Mouse (Mus musculus): ENCODE measurements around the gene Ier2. TPM values are rescaled to one million over a fixed set of nuclear protein-coding genes. Genes with fewer than 3 reads are reported as not detected.

Ier2 gene
- polyA plus RNA-seq, 1 experiment from 2014 or later = 89.9 TPM

DNA sequence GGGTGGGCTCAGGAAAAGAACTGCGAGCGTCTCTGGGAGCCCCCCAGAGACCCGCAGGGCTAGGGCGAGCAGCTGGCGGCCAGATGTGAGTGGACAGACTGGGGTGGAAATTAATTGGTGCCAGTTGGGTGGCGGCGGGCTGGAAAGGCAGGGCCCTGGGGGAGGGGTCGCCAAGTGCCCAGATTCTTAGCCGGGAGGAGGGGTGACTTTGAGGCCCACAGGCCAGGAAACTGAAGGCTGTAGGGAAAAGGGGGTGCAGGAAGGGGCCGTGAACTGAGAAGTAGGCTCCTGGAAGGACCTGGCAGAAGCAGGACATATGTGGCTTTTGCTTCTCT lies 6.5 kb downstream of the Ier2 start:
- Histone ChIP-seq H3K4me1 (replicated peaks) (peaks cover 73% of the 10 kb centered on the region), H3K27ac (peak overlapping the region; percentile 93), H3K4me3 (peak overlapping the region; percentile 55), H3K36me3 (no peaks in the 10 kb centered on the region), H3K27me3 (ENCODE audit: insufficient read depth, poor library complexity, severe bottlenecking) (no peaks in the 10 kb centered on the region), H3K9me3 (no peaks in the 10 kb centered on the region)
- DNase-seq (ENCODE audit: low spot score) = peak; percentile 85
- under 1% methylated on average over 10 of the region's 10 CpGs for WGBS

DNA sequence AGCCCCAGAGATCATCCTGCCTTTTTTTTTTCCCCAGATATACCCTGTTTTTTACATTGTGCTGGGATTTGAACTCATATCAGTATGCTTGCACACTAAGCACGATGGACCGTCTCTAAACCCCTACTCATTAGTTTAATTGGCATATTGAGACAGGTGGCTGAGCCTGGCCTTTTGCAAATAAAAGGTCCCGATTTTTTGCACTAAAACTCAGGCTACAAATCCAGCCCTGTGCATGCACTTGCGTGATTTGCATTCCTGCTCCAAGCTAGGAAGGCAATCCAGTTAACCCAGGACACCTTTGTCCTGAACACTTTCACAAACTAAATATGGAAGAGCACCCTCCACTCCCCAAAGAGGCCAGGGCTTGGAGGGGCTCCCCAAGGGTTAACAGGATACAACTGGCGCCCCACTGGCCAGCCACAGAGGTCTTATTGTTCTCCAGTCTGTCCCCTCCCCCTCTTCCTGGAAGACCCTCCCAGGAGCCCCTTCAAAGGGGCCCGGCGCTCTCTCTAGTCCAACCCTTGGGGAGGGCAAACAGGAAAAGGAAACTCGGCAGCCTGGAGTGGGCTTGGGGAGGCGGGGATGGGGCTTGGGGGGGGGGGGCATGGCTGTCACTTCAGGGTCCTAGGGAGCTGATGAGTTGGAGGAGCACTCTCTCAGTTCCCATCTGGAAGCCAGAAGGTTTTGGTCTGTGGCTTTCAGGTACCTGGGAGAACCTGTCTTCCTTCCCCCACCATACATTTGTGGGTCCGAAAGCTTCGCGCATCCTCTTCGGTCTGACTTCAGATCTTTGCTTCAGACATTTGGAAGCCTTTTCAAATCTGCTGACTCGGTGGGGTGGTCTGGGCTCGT lies 7.1 kb downstream of the Ier2 start:
- WGBS = 2% methylated on average over 15 of the region's 15 CpGs
- Histone ChIP-seq H3K4me1 (replicated peaks) (peaks cover 73% of the 10 kb centered on the region), H3K9me3 (no peaks in the 10 kb centered on the region), H3K36me3 (no peaks in the 10 kb centered on the region), H3K27ac (peak overlapping the region; percentile 93), H3K4me3 (peak overlapping the region; percentile 55), H3K27me3 (ENCODE audit: insufficient read depth, poor library complexity, severe bottlenecking) (no peaks in the 10 kb centered on the region)
- DNase-seq (ENCODE audit: low spot score) = peak; percentile 86

DNA sequence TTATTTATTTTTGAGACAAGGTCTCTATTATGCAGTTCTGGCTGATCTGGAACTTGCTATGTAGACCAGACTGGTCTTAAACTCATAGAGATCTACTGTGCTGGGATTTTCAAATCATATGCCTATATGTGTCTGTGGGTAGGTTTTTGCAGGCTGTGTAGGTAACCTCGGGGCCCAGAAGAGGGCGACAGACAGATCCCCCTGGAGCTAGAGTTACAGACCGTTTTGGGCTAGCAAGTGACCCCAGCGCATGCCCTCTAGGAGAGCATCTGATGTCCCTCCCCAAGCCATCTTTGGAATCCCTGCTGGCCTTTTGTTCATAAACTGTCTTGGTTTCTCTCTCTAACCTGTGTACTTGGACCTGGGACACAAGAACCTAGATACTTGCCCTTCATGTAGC lies 8.1 kb downstream of the Ier2 start:
- Histone ChIP-seq H3K9me3 (no peaks in the 10 kb centered on the region), H3K36me3 (no peaks in the 10 kb centered on the region), H3K27me3 (ENCODE audit: insufficient read depth, poor library complexity, severe bottlenecking) (no peaks in the 10 kb centered on the region), H3K4me3 (0 out of 2 replicates have a peak overlapping the region, but pooled peaks have one; percentile 55), H3K4me1 (replicated peaks) (peaks cover 73% of the 10 kb centered on the region), H3K27ac (peak overlapping the region; percentile 93)
- peak; percentile 32 for DNase-seq (ENCODE audit: low spot score)
- 42% methylated on average over 4 of the region's 4 CpGs for WGBS

DNA sequence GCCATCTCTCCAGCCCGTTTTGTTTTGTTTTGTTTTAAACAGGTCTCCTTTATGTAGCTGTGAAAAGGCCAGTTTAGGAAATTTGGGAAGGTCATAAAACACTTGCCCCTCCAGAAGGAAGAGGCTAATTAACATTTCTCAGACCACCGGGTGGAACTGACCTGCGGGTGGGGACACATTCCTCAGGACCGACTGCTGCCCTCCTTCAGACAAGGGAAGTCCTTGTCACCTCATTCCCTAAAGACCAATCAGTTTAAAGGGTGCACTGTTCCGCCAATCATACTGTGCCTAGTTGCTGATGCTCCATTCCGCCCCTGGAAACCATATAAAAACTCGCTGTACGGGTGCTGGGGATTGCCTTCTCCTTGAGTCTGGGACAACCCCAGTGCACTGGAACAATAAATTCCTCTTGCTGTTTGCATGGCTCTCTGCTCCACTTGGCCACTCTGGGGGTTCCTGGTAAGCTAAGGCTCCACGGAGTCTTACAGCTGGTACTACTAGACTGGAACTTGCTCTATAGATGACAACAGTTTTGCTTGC lies 9.5 kb downstream of the Ier2 start:
- Histone ChIP-seq H3K9me3 (no peaks in the 10 kb centered on the region), H3K4me3 (no peak overlapping the region), H3K27me3 (ENCODE audit: insufficient read depth, poor library complexity, severe bottlenecking) (no peaks in the 10 kb centered on the region), H3K4me1 (replicated peaks) (peaks cover 62% of the 10 kb centered on the region), H3K27ac (peak overlapping the region; percentile 69), H3K36me3 (no peaks in the 10 kb centered on the region)
- DNase-seq (ENCODE audit: low spot score) = no peak
- WGBS = 66% methylated on average over 9 of the region's 9 CpGs

DNA sequence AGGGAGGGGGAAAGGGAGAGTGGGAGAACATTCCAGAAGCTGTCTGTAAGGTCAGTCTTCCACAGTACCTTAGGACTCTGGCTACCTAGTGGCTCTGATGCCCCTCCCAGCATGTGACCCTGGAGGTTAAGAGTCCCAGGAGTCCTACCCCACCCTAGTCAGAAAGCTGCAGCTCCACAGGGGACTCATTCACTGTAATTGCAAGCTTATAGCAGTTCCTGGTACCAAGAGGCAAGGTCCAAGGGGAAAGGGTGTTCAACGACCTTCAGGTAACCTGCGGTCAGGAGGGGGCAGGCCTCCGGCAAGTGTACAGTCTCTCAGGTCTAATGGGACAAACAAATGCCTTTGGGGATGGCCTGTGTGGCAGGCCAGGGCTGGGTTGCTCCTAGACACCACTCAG lies 12.4 kb downstream of the Ier2 start:
- no peak overlapping the region for H3K4me3 ChIP-seq
- H3K9me3 ChIP-seq = no peaks in the 10 kb centered on the region
- DNase-seq (ENCODE audit: low spot score) = peak; percentile 38
- WGBS = 42% methylated on average over 3 of the region's 3 CpGs
- no peaks in the 10 kb centered on the region for H3K27me3 ChIP-seq (ENCODE audit: insufficient read depth, poor library complexity, severe bottlenecking)
- peaks cover 45% of the 10 kb centered on the region for H3K4me1 ChIP-seq (replicated peaks)
- peak overlapping the region; percentile 81 for H3K27ac ChIP-seq
- H3K36me3 ChIP-seq = no peaks in the 10 kb centered on the region

DNA sequence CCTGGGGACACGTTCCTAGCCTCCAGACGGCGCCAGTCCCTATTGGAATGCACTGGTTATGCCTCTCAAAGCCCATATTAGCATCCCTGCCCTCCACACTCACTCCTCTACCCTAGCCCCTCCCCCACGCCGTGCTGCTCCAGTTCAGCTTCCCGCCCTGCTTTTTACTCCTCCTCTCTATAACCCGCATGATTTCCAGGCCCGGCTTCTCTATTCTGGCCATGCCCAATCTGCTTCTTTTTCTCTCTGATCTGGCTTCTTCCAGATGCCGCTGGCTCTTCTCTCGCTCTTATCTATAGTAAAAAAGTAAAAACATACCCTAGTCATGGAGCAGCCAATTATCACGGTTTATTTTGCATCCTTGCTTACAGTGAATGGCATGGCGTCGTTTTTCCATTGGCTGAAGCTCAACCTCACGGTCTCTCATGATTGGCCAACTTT lies 15.2 kb downstream of the Ier2 start:
- peak overlapping the region; percentile 73 for H3K27ac ChIP-seq
- WGBS = 2% methylated on average over 14 of the region's 14 CpGs
- H3K4me1 ChIP-seq (replicated peaks) = peaks cover 32% of the 10 kb centered on the region
- DNase-seq (ENCODE audit: low spot score) = peak; percentile 78
- H3K36me3 ChIP-seq = no peaks in the 10 kb centered on the region
- H3K27me3 ChIP-seq (ENCODE audit: insufficient read depth, poor library complexity, severe bottlenecking) = no peaks in the 10 kb centered on the region
- H3K4me3 ChIP-seq = peak overlapping the region; percentile 41
- H3K9me3 ChIP-seq = no peaks in the 10 kb centered on the region

DNA sequence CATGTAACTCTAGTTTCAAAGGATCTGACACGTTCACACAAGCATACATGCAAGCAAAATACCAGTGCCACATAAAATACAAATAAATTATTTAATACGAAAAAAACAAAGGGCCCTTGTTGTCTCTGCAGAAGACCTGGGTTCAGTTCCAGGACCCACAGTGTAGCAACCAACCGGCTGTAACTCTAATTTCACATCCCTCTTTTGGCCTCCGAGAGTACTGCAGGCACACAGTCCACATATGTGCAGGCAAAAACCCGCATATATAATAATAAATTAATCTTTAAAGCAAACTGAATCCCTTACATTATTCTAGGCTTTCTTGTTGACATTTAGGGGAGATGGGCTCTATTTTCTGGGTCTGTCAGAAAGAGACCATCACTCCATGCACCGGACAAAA lies 15.9 kb downstream of the Ier2 start:
- Histone ChIP-seq H3K9me3 (no peaks in the 10 kb centered on the region), H3K4me1 (replicated peaks) (peaks cover 36% of the 10 kb centered on the region), H3K27me3 (ENCODE audit: insufficient read depth, poor library complexity, severe bottlenecking) (no peaks in the 10 kb centered on the region), H3K4me3 (no peak overlapping the region; the same call in 1 of the 2 replicates), H3K36me3 (no peaks in the 10 kb centered on the region), H3K27ac (peak overlapping the region; percentile 73)
- no peak for DNase-seq (ENCODE audit: low spot score)
- WGBS = 56% methylated on average over 6 of the region's 6 CpGs

DNA sequence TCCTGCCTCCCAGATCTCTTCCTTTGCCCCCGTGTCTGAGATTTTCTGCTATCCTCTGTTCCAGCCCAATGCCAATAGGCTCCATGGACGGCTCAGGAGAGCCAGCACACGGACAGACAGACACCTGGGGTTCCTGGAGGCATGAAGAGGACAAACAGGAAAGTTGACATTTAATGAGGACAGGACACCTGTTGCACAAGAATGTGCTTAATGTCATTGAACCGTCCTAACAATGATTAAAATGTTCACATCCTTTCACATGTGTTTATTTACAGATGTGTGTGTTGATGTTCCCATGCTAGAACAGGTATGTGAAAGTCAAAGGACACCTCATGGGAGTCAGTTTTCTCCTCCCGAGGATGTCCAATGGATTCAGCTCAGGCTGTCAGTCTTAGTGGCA lies 19.6 kb downstream of the Ier2 start:
- H3K4me3 ChIP-seq = no peak overlapping the region
- WGBS = 76% methylated on average over 5 of the region's 5 CpGs
- H3K36me3 ChIP-seq = no peaks in the 10 kb centered on the region
- H3K4me1 ChIP-seq (replicated peaks) = peaks cover 35% of the 10 kb centered on the region
- no peaks in the 10 kb centered on the region for H3K9me3 ChIP-seq
- no peak overlapping the region for H3K27ac ChIP-seq
- no peak for DNase-seq (ENCODE audit: low spot score)
- H3K27me3 ChIP-seq (ENCODE audit: insufficient read depth, poor library complexity, severe bottlenecking) = no peaks in the 10 kb centered on the region; the same call in 1 of the 2 replicates

DNA sequence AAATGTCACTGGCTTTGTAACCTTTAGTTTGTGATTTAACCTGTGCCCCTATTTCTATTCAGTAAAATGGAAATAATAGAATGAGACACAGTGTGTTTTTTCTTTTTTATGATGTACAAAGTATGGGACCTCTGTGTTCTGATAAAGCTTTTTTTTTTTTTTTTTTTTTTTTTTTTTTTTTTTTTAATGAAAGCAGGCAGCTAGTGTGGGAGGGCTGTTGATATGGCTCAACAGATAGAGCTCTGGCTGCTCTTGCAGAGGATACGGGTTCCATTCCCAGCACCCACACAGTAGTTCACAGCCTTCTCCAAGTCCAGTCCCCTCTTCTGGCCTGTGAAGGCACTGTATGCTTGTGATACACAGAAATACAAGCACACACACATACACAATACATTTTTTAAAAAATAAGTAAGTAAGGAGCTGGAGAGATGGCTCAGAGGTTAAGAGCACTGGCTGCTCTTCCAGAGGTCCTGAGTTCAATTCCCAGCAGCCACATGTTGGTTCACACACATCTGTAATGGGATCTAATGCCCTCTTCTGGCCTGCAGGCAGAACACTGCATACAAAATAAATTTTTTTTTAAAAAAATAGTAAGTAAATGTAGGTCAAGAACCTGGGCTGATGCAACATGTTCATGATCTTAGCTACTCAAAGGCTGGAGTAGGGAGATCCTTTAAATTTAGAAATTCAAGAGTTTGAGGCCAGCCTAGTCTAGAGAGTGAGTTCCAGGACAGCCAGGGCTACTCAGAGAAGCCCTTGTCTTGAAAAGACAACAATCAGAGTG lies 20.9 kb downstream of the Ier2 start:
- Histone ChIP-seq H3K9me3 (no peaks in the 10 kb centered on the region), H3K36me3 (no peaks in the 10 kb centered on the region), H3K4me1 (replicated peaks) (peaks cover 32% of the 10 kb centered on the region), H3K4me3 (no peak overlapping the region), H3K27ac (no peak overlapping the region), H3K27me3 (ENCODE audit: insufficient read depth, poor library complexity, severe bottlenecking) (peaks cover 4% of the 10 kb centered on the region; the same call in 1 of the 2 replicates)
- 88% methylated on average over 1 of the region's 1 CpGs for WGBS
- no peak for DNase-seq (ENCODE audit: low spot score)

DNA sequence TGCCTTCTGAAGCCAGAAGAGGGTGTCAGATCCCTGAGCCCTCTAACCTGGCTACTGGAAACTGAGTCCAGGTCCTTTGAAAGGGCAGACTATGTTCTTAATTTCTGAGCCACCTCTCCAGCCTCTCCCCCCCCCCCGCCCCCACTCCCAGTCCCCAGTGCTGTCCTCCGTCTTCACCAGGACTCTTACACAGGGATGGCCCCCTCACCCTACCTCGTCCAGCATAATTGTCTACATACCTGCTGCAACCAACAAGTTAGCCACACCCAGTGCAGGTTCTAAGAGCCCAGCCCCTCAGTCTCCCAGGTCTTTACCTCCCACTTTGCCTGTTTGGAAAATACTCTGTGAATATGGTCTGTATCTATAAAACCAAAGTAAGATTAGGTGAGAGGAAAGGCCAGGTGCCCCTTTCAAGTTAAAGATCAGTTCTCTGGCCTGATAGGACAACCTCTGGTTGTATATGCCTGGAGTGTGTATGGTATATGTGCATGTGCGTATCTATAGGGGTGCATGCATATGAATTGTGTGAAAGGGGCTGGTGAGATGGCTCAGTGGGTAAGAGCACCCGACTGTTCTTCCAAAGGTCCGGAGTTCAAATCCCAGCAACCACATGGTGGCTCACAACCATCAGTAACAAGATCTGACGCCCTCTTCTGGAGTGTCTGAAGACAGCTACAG lies 21.9 kb downstream of the Ier2 start:
- Histone ChIP-seq H3K36me3 (no peaks in the 10 kb centered on the region), H3K4me3 (peak overlapping the region; percentile 65; the same call in 1 of the 2 replicates), H3K27me3 (ENCODE audit: insufficient read depth, poor library complexity, severe bottlenecking) (peaks cover 10% of the 10 kb centered on the region; the same call in 1 of the 2 replicates), H3K9me3 (no peaks in the 10 kb centered on the region), H3K27ac (no peak overlapping the region), H3K4me1 (replicated peaks) (peaks cover 39% of the 10 kb centered on the region)
- DNase-seq (ENCODE audit: low spot score) = no peak
- 73% methylated on average over 7 of the region's 7 CpGs for WGBS

DNA sequence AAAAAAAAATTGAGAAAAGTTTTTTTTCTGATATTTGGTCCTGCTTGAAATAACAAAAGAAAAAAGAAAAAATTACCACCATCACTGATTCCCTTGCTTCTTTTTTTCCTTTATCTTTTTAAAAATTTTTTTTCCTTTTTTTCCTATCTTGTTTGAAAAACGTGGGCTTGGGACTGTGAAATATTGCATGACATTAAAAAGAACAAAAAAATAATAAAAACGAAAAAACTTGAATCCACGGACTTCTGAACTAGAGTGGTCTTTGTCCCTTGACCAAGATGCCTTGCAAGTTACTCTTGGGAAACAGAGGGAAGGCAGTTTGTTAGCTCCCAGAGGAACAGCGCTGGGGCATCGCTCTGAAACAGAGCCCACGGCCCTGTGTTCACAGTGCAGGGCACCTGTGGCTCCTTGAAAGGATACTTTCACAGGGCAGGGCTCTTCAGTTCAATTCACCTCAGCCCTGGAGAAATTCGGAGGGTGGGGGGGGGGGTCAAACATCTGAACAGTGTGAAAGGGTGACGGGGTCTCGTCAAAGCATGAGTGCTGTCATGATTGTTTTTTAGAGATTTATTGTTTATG lies 22.6 kb downstream of the Ier2 start:
- Histone ChIP-seq H3K36me3 (no peaks in the 10 kb centered on the region), H3K9me3 (no peaks in the 10 kb centered on the region), H3K4me1 (replicated peaks) (peaks cover 44% of the 10 kb centered on the region), H3K4me3 (peak overlapping the region; percentile 65), H3K27ac (peak overlapping the region; percentile 95), H3K27me3 (ENCODE audit: insufficient read depth, poor library complexity, severe bottlenecking) (peaks cover 10% of the 10 kb centered on the region; the same call in 1 of the 2 replicates)
- DNase-seq (ENCODE audit: low spot score) = no peak
- WGBS = 34% methylated on average over 9 of the region's 9 CpGs

All from hindbrain, embryonic 10.5 days (tissue).